Mouse (Mus musculus) gonadal fat pad, adult 2 months (tissue): ENCODE results near the gene Mitf. TPM values are rescaled to one million over a fixed set of nuclear protein-coding genes. Genes with fewer than 3 reads are reported as not detected.

Source experiments
- DNase-seq: peaks from one replicate; pipeline ENCODE4 v3.0.0-alpha.2; 2012; ENCODE audit warnings: low read depth
- polyA plus RNA-seq: library from polyadenylated mRNA; depleted of rRNA; stranded (reverse); fragments of >200 nt; gene quantifications from 2 replicates; pipeline ENCODE4 v1.2.3, GENCODE M21; 2012; rRNA removed

Gene Mitf
- polyA plus RNA-seq: 3.7 and 4.3 TPM in 2 replicates

DNA sequence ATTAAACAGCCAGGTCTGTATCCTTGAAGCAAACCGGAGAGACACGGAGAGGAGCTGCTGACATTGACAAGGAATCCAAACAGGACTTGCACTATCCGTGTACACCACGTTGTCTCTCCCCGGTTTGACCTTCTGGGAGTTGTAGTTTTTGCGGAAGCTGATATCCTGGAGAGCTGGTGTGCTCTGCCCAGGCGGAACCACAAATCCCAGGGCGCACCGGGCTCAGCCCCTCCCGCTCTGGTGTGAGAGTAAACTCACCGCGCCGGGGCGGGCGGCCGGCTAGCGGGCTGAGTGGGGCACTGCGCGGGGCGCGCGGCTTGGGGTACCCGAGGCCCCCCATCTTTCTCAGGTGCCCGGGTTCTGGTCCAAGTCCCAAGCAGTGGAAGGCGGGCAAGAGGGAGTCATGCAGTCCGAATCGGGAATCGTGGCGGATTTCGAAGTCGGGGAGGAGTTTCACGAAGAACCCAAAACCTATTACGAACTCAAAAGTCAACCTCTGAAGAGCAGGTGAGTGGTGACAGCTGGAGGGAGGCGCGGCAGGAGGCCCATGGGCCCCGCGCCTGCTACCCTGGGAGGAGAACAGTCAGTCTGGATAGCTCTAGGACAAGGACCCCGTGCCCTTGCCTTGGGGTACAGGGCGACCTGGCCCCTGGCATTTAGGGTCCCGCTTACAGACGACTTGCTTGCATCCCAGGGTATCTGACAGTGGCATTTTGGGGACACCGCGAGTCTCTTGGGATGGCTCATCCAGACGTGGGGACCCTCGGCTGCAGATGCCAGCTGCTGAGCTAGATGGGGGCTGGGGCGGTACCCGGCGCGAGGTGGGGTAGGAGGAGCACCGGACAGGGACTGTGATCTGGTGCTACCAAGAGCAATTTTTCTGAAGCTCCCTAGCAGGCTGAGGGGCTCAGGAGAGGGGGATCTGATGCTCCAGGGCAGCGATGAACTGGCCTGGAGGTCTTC is at the start of gene Mitf:
Gene Mitf, plus strand, starts transcription at position 272 of the 963 bp plus-strand sequence.
- DNase-seq: peak; percentile 75

DNA sequence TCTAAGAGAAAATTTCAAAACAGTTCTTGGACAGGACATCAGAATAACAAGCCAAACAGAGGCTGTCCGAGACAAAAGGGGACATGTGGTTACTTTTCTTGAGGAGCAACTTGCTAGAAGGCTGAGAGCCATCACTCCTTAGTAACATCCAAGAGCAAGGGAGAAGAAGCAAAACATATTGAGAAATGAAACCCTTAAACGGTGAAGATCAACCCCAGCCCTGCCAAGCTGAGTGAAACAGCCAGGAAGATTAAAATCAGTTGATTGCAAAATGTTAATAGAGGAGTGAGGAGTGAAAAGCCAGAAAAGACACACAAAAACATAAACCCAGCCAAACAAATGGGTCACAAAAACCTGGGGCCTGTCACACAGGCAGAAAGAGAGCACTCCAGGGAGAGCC is 49.5 kb upstream of the Mitf start:
- peak; percentile 92 for DNase-seq

DNA sequence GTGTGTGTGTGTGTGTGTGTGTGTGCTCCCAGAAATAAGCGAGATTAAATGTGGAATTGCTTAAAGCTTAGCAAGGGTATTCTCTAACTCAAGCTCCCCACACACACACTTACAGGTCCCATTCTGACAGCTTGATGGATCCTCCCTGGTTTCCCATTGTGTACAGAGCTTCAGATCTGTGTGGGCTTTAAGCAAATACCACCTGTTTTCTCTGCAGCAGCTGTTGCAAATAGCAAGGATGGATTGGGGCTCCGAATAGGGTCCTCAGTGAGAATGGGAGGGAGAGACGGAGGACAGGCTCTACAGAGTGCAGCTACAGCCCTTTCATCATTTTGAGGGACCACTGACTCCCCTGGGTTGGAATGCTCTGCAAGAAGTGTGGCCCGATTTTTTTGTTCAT is 48.0 kb upstream of the Mitf start:
- DNase-seq: no peak

DNA sequence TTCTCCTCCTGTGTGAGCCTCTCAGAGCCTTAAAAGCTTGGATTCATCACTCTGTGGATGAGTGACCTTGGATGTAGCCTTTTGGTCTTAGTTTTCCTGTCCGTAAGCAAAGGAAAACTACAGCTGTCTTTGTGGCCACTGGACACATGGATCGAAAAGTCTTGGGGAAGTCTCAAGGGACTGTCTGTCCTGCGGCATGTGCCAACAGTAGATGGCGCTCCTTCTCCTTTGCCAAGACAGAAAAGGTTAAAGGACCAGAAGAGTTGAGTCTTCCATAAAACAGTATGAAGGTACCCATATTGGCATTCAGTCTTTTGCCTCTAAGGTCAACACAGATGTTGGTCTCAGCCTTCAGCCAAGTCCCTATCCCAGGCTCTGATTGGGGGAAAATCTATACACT is 47.6 kb upstream of the Mitf start:
- no peak for DNase-seq

DNA sequence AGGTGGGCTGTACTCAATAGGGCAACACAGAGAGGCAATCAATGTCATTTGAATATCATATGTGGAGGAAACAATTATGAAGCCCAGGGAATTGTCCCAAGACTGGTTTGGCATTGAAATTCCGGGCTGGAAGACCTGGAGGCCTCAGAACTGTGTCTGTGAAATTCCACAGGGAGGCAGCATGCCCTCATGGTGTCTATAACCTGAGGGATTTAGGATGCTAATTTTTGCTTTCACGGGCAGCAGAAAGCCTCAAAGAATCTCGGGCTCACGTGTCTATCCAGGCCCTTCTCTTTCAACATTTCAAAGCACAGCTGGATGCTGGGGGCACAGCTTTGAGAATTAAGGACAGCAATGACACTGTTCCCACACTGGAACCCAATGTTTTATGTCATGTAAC is 45.5 kb upstream of the Mitf start:
- DNase-seq: no peak

DNA sequence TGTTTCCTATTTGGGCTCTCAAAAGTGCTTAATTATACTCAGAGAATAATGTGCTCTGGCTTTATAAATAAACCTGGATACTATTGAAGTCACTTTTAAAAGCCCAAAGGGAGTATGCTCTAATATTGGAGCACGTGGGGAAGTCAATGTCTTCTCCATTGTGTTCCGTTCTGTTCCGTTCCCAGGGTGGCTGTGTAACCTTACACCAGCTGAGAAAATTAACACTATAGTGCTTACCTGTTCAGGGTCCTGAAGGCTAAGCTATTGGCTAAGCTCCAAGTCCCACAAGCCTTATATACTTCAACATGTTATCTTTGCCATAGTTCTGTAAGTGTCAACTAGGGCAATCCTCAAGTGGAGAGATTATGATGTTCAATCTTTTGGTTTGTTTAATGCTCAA is 42.9 kb upstream of the Mitf start:
- no peak for DNase-seq

DNA sequence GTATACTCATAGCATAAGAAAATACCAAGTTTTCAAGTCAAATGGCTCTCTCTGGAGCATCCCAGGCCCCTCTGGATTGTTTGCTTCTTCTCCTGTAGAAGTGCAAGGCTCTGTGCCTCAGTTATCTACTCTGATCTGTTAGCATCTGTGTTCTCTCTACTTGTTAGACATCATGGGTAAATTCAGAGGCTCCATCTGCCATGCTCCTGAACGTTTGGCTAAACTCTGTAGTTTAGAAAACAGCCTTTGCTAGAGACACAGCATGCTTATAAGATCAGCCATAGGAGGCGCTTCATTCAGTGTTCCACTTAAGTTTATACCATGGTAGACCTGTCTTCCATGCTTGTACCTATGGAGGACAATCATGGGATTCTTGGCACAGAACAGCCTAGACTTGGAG is 39.0 kb upstream of the Mitf start:
- DNase-seq: no peak

DNA sequence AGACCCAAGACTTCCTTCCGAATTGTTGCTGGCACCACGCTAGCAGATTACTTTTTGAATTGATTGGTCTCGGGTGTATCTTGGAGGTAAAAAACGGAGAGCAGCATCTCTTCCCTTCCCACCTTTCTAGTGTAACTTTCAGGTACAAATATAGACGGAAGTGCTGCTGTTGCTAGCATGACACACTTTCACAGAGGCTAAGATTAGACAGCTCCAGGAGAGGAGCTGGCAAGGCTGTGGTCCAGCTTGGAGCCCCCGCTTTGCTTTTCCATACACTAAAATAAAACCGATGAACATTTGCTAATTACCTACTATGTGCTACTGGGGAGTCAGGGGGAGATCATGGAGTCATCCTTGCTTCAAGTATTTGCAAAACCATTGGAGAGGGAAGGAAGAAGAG is 37.3 kb upstream of the Mitf start:
- DNase-seq: no peak

DNA sequence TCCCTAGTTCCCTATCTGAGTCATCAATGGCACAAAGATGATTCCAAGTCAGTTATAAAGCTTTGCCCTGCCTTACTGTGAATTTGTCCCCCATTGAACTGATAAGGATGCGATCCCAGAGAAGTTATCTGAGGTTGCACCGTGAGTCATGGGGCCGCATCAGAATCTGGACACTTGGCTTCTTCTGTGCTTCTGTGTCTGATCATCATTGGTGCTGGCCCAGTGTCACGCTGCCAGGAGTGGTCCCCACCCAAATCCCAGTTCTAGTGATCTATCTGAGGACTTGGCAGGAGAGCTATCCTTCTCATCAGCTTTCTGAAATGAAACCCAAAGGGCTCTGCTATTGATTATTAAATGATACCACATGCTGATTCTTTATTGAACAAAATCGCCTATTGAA is 25.5 kb upstream of the Mitf start:
- DNase-seq: no peak

DNA sequence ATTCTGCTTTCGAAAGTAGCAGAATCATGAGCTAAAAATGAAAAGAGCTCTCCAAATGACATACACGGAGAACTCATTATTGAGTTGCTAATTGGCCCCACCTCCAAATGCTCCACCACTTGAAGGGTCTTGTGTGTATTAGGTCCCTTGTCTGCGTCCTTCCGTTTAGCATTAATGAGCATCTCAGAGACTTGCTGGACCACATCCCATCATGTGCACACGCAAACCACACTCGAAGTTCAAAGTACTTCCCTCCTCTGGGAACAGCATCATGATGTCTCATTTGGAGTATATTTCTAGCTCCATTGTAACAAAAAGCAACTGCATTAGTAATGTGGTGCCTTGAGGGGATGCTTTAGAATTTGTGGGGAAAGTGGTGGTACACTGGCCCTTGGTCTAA is 24.6 kb upstream of the Mitf start:
- DNase-seq: no peak

DNA sequence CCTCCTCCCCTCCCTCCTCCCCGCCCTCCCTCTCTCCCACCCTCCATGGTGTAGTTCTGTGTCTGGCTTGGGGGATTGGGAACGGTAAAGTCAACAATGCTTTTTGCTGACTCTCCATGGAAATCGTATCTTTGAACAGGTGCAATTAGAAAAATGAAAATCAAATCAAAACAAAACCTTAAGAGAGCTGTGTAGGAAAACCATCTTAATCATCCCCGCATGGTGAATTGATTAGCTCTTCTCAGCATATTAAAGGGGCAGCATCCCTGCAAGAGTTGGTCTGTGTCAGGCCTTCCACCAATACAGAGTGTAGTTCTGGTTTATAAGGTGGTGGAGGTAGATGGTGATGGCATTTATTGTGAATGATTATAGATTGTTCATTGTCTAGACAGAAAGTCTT is 20.0 kb upstream of the Mitf start:
- no peak for DNase-seq

DNA sequence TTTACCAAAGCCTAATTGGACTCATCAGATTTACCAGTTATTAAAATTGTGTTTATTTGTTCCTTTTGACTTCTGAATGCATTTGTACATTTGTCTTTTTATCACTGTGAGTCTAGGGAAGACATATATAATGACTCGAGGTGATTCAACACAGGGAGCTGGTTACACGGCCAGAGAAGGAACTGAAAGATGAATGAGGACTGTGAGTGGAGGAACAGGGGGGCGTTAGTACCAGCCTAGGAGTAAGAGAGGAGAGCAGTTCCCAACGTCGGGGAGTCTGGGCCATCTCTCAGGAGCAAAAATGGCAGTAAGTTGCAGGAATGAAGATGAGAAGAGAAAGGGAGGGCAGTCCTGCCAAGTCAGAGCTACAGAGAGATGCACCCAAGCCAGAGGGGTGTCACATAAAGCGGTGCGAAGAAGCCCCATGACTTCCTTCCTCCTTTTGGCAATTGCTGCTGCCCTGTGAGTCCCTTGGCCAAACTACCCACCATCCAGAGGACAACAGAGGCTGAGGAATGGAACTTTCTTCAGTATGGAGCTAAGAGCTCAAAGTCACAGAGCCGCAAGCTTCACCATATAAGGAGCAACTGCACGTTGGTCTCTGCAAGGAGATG is 18.4 kb upstream of the Mitf start:
- no peak for DNase-seq

DNA sequence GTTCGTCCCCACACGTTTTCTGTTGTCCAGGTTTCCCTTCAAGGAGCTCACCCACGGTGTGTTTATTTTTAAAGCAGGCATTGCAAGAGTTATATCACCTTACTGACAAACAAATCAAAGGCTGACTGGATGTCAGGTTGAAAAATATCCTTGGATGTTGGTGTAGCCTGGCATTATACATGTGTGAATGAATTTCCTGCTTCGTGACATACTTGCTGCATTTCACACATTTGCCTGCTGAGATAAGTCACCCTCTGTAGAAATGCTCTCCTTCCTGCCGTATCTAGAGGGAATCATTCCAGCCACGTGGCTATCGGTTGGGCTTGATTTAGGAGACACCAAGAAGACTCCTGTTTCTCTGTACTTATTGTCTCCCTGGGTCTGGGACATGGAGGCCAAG is 17.2 kb upstream of the Mitf start:
- no peak for DNase-seq

DNA sequence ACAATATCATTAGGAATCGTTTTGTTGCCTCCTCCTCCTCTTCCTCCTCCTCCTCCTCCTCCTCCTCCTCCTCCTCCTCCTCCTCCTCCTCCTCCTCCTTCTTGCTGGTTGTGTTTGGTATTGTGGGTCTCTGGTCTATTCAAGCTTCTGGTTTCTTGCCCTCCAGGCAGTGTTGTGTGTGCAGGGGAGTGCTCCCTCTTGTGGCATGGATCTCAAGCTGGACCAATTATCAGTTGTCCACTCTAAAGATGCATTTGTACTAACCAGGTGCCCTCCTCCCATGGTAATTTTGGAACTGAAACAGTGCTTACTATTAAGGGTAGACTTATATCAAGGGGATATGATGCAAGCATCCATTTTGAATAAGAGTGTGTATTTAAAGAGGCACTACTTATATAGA is 14.7 kb upstream of the Mitf start:
- DNase-seq: no peak

DNA sequence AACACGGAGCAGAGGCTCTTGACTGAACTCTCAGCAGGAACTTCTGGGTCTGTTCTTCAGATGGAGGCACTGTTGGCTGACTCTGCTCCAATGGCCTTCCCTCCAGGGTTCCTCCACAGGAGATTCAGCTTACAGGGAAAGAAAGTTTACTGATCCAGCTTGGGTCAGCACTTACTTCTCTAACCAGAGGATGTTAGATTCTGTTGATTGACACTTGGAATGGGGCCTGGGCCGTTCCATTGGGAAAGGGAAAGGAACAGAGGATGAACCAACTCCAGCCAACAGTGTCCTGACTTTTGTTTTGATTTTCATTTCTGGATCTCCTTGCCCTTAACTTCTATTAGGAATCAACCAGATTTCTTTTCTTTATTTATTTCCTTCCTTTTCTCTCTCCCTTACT is 11.7 kb upstream of the Mitf start:
- DNase-seq: no peak

DNA sequence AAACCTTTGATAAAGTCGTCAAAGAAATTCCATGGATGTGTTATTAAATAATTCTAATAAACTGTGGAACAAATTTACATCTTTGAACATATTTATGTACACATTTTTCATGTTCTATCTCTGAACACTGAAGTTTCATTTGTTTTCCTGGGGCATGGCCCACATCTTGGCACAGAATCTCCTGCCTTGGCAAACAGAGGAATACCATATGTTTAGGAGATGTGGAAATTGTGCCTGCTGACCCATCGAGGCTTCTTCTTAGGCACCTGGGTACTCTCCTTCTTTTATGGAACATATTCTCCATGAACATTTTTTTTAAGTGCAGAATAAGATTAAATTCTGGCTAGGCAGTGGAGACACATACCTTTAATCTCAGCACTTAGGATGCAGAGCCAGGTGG is 6.2 kb upstream of the Mitf start:
- no peak for DNase-seq

DNA sequence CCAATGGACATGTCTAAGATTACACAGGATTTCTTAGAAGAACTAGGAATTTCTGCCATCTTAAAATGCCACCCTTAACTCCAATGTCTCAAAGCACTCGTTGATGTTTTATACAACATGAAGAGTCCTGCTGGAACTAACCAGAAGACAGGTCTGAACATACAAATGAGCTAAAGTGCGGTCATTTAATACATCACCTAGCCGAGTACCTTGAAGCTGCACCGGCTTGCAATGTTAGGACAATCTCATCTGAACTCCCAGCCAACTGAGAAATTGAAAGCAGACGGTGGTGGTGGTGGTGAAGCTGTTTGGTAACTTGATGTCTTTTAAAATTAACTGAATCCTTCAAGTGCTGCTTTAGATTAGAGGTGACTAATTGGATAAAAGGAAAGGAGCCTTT is 801 bp upstream of the Mitf start:
- no peak for DNase-seq

DNA sequence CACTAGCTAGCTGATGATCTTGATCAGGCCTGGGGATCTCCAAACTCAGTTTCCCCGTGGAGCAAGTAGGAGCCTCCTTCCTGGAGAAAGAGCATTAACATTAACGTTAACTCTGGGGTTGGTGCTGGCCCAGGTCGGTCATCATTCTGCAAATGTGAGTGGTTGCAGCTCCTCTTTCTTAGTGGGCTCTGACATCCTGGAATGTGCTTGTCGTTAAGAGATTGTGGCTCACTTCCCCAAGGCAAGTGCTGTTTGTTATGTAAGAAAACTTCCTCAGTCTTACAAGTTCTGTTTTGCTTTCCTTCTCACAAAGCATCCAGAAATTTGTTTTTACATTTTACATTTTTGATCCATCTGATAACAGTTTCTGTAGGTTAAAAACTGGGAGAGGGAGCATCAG is 7.3 kb downstream of the Mitf start:
- no peak for DNase-seq

DNA sequence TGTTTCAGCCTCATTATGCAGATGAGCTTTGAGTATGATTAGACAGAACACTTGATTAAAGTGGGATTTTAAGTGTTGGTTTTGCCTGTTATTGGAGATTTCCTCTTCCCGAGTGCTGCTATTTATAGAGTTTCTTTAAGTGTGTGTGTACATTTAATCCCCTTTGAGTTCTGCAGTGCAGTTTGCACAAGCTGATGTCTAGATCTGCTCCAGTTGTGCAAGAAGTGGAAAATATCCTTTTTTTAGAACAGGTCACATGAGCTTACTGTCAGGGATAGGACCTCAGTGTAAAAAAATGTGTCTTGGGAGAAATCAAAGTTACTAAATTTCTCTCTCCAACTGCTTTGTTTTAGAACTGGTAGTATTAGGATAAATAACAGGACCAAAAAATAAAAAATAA is 8.9 kb downstream of the Mitf start:
- no peak for DNase-seq

DNA sequence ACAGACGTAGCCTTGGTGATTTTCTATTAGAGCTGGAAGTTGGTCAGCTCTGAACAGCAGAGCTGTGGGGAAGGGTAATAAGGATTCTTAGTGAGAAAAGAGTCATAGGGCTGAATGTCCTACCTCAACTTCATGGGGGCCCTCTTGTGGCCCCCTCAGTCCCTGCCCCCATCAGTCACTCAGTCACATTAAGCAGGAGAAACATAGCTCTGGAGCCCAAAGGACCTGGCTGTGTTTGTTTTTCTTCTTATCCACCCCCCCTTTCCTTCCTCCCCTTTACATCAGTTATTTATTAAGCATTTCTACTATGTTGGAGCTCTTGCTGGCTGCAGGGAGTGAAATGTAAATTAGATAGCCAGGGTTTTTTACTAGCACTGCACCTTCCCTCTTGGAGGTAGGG is 10.0 kb downstream of the Mitf start:
- DNase-seq: no peak

DNA sequence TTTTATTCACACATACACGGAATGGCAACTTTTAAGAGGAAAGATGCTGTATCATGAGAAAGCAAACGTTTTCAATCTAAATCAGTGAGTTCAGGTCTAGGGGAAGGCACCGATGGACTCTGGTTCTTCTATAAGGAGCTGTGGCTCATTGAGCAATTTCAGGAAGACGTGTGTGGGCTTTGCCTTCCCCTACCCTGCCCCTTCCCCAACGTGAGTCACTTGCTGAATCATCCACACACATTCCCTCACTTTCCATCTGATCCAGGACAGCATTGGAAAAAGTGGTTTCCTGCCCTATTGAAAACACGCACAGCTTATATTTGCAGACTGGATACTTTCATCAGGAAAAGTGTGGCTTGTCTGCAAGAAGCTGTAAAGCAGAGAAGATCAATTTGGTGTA is 11.3 kb downstream of the Mitf start:
- no peak for DNase-seq

DNA sequence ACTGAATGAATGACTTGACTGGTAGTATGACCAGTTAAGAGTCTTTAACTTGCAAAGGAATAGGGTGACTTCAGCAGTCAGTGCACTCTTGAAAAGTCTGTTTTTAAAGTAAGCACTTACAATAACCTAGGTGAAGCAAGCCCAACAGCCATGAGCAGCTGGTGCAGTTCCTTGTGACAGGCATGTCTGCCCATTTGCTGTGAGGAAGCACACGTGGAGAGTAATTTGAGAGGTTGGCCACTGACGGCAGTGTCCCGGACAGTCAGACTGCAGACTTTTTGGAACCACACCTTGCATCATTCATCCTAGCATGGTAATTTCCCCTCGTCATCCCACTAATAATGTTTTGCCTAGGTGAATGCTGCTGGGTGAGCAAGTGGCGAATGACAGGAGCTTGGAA is 12.1 kb downstream of the Mitf start:
- DNase-seq: no peak

DNA sequence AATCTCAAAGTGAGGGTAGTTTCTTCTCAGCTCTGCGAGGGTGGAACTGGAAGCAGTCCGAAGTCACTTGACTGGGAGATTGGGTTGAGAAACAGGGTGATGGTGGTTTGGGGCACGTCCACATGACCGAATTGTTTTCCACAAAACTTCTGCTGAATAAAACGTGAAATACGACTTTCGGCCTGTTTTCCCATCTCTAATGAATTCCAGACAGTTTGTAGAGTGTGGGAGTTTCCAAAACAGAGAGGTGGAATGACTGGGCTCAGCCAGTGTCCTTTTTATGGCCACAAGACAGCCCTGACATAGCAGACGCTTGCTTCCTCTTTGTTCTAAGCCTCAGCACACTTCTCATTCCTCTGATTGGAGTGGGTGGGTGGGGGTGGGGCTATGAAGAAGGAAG is 13.7 kb downstream of the Mitf start:
- no peak for DNase-seq

DNA sequence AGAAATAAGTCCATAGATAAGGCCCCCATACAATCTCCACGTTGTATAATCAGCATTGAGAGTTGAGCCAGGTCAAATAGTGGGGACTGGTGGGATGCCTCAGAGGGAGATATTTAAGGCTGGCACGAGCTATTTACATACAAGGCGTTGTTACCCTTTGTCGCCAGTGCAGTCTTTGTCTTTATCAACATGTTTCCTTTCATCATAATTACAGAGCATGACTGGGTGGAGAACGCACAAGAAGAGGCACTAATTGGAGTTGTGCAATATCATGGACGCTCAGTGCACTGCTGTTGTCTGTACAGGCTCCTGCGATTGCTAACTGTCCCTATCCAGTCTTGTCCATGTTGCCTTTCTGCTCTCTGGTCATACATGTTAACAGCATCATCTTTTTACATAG is 15.0 kb downstream of the Mitf start:
- DNase-seq: no peak
